Mouse (Mus musculus): ENCODE data around the gene Gm8897.
"Not testable (repeated sequence)": the region's sequence is repeated elsewhere in the genome, so short reads cannot be mapped to it uniquely, and the experiment has no call there.

DNA sequence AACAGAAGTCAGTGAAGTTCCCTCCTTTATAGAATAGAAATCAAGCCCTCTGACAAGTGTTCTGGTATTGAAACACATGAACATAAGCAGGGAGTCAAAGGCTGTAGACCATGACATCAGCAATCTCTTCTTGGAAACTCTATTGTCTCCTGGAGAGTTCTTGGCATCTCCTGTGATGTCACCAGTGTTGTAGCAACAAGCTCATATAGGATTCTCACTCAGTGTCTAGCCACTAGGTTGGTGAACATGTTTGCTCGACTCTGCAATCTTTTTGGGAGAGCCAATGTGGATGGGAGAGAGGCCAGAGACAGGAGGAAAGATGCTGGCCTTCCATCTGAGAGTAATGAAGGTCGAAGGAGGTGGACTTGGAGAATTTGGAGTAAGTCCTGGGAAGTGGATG, at the start of gene Gm8897:
- TF ChIP-seq POLR2A (IDR thresholded peaks at IDR 0.05; ENCODE audit: borderline replicate concordance, insufficient read depth, low read length); CTCF (IDR thresholded peaks at IDR 0.05; ENCODE audit: borderline replicate concordance, insufficient read depth, low read depth, low read length): not testable (repeated sequence)
